In the genomic region with DNA sequence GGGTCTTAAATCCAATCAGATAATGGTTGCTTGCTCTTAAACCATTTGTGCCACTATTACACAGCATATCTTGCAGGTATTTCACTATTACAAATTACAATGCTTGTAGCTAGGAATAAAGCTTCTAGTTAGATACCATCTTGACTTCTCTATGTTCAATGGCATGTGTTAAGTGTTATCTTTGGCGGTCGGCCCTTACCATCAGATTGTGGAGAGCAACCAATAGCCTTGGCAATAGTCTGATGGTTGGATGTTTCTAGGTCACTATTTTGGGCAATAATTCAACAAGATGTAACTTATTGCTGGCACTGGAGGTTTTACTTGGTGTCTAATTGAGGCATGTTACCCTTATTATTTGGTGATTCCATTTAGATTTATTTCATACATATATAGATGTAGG, we compare ENCODE assay signal across 14 mouse cellular contexts.
"Had no signal": no experiment of that assay in that cellular context is flagged by ENCODE, and none has a peak within 500 bp of the region (broad histone marks: within the 10 kb centered on the region; RNA-seq: fewer than 3 reads in every experiment).

No protein-coding gene starts in this region.

- H3K4me3 ChIP-seq: layer of hippocampus, adult 2 months; limb, embryonic 12.5 days; liver, embryonic 15.5 days; midbrain, embryonic 10.5 days; myocyte; neural tube, embryonic 15.5 days had no signal

- H3K27ac ChIP-seq: kidney, postnatal 0 days; layer of hippocampus, adult 2 months; limb, embryonic 12.5 days; liver, embryonic 15.5 days; midbrain, embryonic 10.5 days; neural tube, embryonic 15.5 days had no signal

- H3K27me3 ChIP-seq: limb, embryonic 12.5 days; liver, embryonic 15.5 days; neural tube, embryonic 15.5 days had no signal

- DNase-seq: kidney, postnatal 4 days; lung, adult 2 months; lung, postnatal 4 days; midbrain, embryonic 14.5 days; right cerebral cortex, adult 18-20 months; right cerebral cortex, postnatal 25 days; thymus, postnatal 36 days had no signal

- H3K4me1 ChIP-seq: limb, embryonic 12.5 days; midbrain, embryonic 10.5 days; neural tube, embryonic 15.5 days had no signal
